Mouse (Mus musculus) cortical plate, adult 2 months (tissue): Measurements from ENCODE around the gene Spice1.
A peak's percentile ranks its signal among the peaks of the same experiment; 100 is the strongest.

Experiments used
- CTCF ChIP-seq: fragments of 200-500 bp; IDR thresholded peaks from 2 replicates; pipeline ENCODE4 v1.5.1; 2011; ENCODE audit warnings: mild to moderate bottlenecking, control low read depth, low read length; ENCODE audit not compliant: insufficient read depth; ENCODE audit errors: extremely low read depth
- POLR2A ChIP-seq: fragments of 200-500 bp; IDR thresholded peaks from 2 replicates; pipeline ENCODE4 v1.6.1; 2011; ENCODE audit warnings: mild to moderate bottlenecking, low read length, control low read depth; ENCODE audit not compliant: insufficient read depth; ENCODE audit errors: extremely low read depth

- TF ChIP-seq POLR2A: peak; percentile 86
- TF ChIP-seq CTCF: no peak
Observed at GRCm38 (mm10) chr16:44347071-44347901, at the start of gene Spice1.
